Mouse (Mus musculus) forebrain, embryonic 11.5 days (tissue): ENCODE data around the gene Phactr2. TPM values are rescaled to one million over a fixed set of nuclear protein-coding genes. Genes with fewer than 3 reads are reported as not detected.

Experiments
- ATAC-seq: fragments of 200-750 bp; cut with Nextera tagmentation; replicated peaks from 2 replicates; pipeline ENCODE4 v1.8.0; 2017; ENCODE audit warnings: moderate TSS enrichment; ENCODE audit not compliant: low FRiP score
- DNase-seq: peaks from one replicate; pipeline ENCODE4 v3.0.0-alpha.2; 2017; ENCODE audit warnings: low spot score
- H3K27ac ChIP-seq: fragments of 300-500 bp; sonication (generic); 2 replicates; pipeline ENCODE4 v1.5.1; 2014; ENCODE audit warnings: low read depth, low read length
- H3K27me3 ChIP-seq: fragments of 300-500 bp; sonication (generic); 2 replicates; pipeline ENCODE4 v1.6.1; 2014; ENCODE audit warnings: mild to moderate bottlenecking, low read length, mixed read lengths; ENCODE audit not compliant: control insufficient read depth, insufficient read depth
- H3K36me3 ChIP-seq: fragments of 300-500 bp; sonication (generic); 2 replicates; pipeline ENCODE4 v1.6.1; 2014; ENCODE audit warnings: mild to moderate bottlenecking, low read length, moderate library complexity, mixed read lengths; ENCODE audit not compliant: control insufficient read depth, insufficient read depth
- H3K4me1 ChIP-seq: fragments of 300-500 bp; sonication (generic); replicated peaks from 2 replicates; pipeline ENCODE4 v1.6.1; 2014; ENCODE audit warnings: low read length, mixed read lengths; ENCODE audit not compliant: control insufficient read depth, insufficient read depth
- H3K4me2 ChIP-seq: fragments of 300-500 bp; sonication (generic); 2 replicates; pipeline ENCODE4 v1.6.1; 2014; ENCODE audit warnings: low read depth, mild to moderate bottlenecking, low read length, moderate library complexity, mixed read lengths; ENCODE audit not compliant: severe bottlenecking
- H3K4me3 ChIP-seq: fragments of 300-500 bp; sonication (generic); 2 replicates; pipeline ENCODE4 v1.5.1; 2014; ENCODE audit warnings: low read depth, low read length
- H3K9ac ChIP-seq: fragments of 300-500 bp; sonication (generic); 2 replicates; pipeline ENCODE4 v1.6.1; 2014; ENCODE audit warnings: low read length
- H3K9me3 ChIP-seq: fragments of 300-500 bp; sonication (generic); 2 replicates; pipeline ENCODE4 v1.6.1; 2016; ENCODE audit warnings: low read length, mixed read lengths; ENCODE audit not compliant: control insufficient read depth
- WGBS: fragments of 180-500 bp; shearing (Covaris S2); extraction: QIAGEN DNeasy Blood & Tissue Kit; methylation state at CpG from one replicate; pipeline ENCODE4 v1.1.7; 2014; 5-methylcytosine and 5-hydroxymethylcytosine counted together
- polyA plus RNA-seq: library from polyadenylated mRNA; unstranded; fragments of >200 nt; fragmentation: Nextera tagmentation; extraction: Ambion mirVana; gene quantifications from 2 replicates; pipeline ENCODE4 v1.2.1, GENCODE M21; 2014

The Phactr2 gene
- polyA plus RNA-seq, 1 experiment from 2014 or later, result 17.7 TPM

DNA sequence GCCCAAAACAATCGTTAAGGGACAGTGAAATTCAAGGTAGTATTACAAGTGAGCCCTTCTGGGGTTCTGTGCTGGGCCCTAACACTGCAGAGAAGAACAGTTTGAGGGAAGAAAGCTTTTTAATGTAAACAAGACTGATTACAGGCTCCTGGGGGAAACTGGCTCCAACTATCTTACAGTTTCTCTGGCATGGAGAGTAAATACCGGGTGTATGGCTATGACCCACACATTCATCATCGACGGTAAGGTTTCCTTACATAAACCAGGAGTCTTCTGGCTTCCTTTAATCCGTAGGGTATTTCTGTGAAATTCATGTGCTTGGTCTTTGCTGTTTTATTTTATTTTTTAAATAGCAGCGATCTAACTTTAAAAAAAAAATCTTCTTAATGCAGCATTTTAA, 261.4 kb downstream of the Phactr2 start:
- no peak overlapping the region for H3K9ac ChIP-seq
- DNase-seq, result no peak
- H3K27ac ChIP-seq, result no peak overlapping the region
- peaks cover 3% of the 10 kb centered on the region; the same call in 1 of the 2 replicates for H3K4me1 ChIP-seq
- no peak overlapping the region for H3K4me2 ChIP-seq
- H3K9me3 ChIP-seq, result no peaks in the 10 kb centered on the region
- H3K27me3 ChIP-seq, result no peaks in the 10 kb centered on the region
- no peak for ATAC-seq
- WGBS, result 87% methylated on average over 6 of the region's 6 CpGs
- no peak overlapping the region for H3K4me3 ChIP-seq
- H3K36me3 ChIP-seq, result no peaks in the 10 kb centered on the region

GRCm38 (mm10) chr10:13212326-13212725, 261.9 kb downstream of the Phactr2 start:
- Histone ChIP-seq H3K4me3 (no peak overlapping the region), H3K9ac (no peak overlapping the region), H3K9me3 (no peaks in the 10 kb centered on the region), H3K27me3 (no peaks in the 10 kb centered on the region), H3K27ac (no peak overlapping the region), H3K4me1 (peaks cover 3% of the 10 kb centered on the region; the same call in 1 of the 2 replicates), H3K36me3 (no peaks in the 10 kb centered on the region), H3K4me2 (no peak overlapping the region)
- DNase-seq (no peak), ATAC-seq (no peak)
- 72% methylated on average over 9 of the region's 9 CpGs for WGBS

DNA sequence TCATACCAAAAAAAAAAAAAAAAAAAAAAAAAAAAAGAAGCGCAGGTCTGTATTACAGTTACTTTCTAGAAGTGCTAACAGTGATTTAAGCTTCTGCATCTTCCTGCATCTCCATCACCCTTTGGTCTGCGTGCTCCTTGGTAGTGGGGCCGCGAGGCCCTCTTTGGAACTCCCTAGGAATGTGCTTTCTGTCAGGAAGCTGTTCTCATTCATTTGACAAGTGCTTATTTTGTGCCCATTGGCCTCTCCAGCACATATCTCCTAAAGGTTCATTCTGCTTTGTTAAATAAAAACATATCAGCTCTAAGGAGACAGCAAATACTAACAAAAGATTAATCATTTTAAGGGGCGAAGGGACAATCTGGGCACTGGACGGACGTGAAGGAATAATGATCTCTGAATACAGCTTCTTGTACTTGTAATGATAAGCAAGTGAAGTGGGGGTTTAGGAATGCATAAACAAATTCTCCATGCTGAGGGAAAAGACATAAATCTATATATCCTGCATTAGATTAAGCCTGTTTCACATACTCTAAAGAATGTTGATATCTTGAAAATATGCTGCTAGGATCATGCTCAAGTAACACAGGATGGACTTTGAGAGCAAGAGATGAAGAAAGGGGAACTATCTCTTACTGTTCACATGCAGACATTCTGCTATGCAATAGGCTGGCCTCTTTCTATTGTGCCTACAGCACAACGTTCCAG, 264.1 kb downstream of the Phactr2 start:
- no peaks in the 10 kb centered on the region for H3K36me3 ChIP-seq
- no peaks in the 10 kb centered on the region for H3K9me3 ChIP-seq
- H3K9ac ChIP-seq, result no peak overlapping the region
- H3K4me3 ChIP-seq, result no peak overlapping the region
- no peak for ATAC-seq
- no peak overlapping the region for H3K27ac ChIP-seq
- H3K27me3 ChIP-seq, result no peaks in the 10 kb centered on the region
- peaks cover 3% of the 10 kb centered on the region; the same call in 1 of the 2 replicates for H3K4me1 ChIP-seq
- WGBS, result 79% methylated on average over 8 of the region's 8 CpGs
- DNase-seq, result no peak
- no peak overlapping the region for H3K4me2 ChIP-seq

- ATAC-seq, result no peak
- H3K9ac ChIP-seq, result no peak overlapping the region
Observed at GRCm38 (mm10) chr10:13209506-13209905, 264.7 kb downstream of the Phactr2 start.

GRCm38 (mm10) chr10:13209061-13209460, 265.2 kb downstream of the Phactr2 start:
- no peak for DNase-seq
- Histone ChIP-seq H3K4me3 (no peak overlapping the region), H3K9me3 (no peaks in the 10 kb centered on the region; the same call in 1 of the 2 replicates), H3K4me2 (no peak overlapping the region), H3K27ac (no peak overlapping the region), H3K4me1 (peaks cover 3% of the 10 kb centered on the region; the same call in 1 of the 2 replicates), H3K36me3 (no peaks in the 10 kb centered on the region), H3K9ac (no peak overlapping the region), H3K27me3 (no peaks in the 10 kb centered on the region)
- ATAC-seq, result no peak
- 89% methylated on average over 4 of the region's 4 CpGs for WGBS

More at GRCm38 (mm10) chr10:13209506-13209905, 264.7 kb downstream of the Phactr2 start:
- WGBS, result 66% methylated on average over 3 of the region's 3 CpGs
- Histone ChIP-seq H3K36me3 (no peaks in the 10 kb centered on the region), H3K4me3 (no peak overlapping the region), H3K27me3 (no peaks in the 10 kb centered on the region), H3K4me1 (peaks cover 3% of the 10 kb centered on the region; the same call in 1 of the 2 replicates), H3K9me3 (no peaks in the 10 kb centered on the region), H3K4me2 (no peak overlapping the region), H3K27ac (no peak overlapping the region)
- no peak for DNase-seq

DNA sequence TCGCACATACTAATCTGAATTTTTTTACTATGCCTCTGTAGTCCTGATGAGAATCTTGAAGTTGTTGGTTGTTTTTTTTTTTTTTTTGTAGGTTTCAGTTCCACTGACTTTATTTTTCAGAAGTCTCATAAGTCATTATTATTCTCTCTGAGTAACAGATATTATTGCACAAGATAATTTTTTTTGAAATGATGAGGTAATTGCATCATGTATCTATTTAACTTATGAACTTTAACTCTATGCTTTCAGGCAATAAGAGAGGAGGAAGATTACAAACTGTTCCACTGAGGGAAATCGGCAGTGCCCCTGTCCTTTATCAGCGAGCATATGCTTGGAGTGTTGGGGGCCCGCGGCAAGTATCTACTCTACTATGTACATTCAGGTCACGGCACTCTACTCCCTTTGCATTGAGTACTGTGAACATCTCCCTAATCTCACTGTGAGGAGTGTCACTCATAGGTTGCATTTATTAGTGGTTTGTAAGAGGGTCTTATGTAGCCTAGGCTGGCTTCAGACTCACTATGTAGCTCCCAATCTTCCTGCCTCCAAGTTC, 272.4 kb downstream of the Phactr2 start:
- ATAC-seq, result no peak
- WGBS, result 98% methylated on average over 6 of the region's 6 CpGs
- Histone ChIP-seq H3K4me1 (no peaks in the 10 kb centered on the region), H3K4me2 (no peak overlapping the region), H3K36me3 (no peaks in the 10 kb centered on the region), H3K27me3 (no peaks in the 10 kb centered on the region), H3K9ac (no peak overlapping the region), H3K27ac (no peak overlapping the region), H3K4me3 (no peak overlapping the region), H3K9me3 (no peaks in the 10 kb centered on the region; the same call in 1 of the 2 replicates)
- DNase-seq, result no peak

DNA sequence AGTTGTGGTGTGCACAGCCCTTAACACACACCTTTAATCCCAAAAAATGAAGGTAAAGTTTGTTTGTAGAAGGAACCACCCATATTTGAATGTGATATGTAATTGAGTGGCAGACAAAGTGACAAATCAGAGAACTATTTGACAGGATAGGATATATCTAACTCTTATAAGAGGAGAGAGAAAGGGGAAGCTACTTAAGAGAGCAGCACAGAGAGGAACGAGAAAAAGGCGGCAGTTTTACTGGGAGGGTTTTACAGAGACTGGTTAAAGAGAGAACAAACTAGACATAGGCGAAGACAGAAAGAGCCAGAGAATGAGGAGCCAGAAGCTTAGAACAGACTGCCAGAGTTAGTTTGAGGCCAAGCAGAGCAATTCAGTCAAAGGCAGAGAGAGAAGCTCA, 273.4 kb downstream of the Phactr2 start:
- H3K4me3 ChIP-seq, result no peak overlapping the region
- no peaks in the 10 kb centered on the region; the same call in 1 of the 2 replicates for H3K9me3 ChIP-seq
- H3K27ac ChIP-seq, result no peak overlapping the region
- H3K36me3 ChIP-seq, result no peaks in the 10 kb centered on the region
- DNase-seq (no peak), ATAC-seq (no peak)
- no peak overlapping the region for H3K9ac ChIP-seq
- WGBS, result 95% methylated on average over 3 of the region's 3 CpGs
- no peak overlapping the region for H3K4me2 ChIP-seq
- no peaks in the 10 kb centered on the region for H3K27me3 ChIP-seq
- no peaks in the 10 kb centered on the region for H3K4me1 ChIP-seq

GRCm38 (mm10) chr10:13199234-13199633, 275.0 kb downstream of the Phactr2 start:
- DNase-seq (no peak), ATAC-seq (no peak)
- no peak overlapping the region for H3K27ac ChIP-seq
- H3K36me3 ChIP-seq, result no peaks in the 10 kb centered on the region
- H3K9me3 ChIP-seq, result no peaks in the 10 kb centered on the region; the same call in 1 of the 2 replicates
- H3K27me3 ChIP-seq, result no peaks in the 10 kb centered on the region
- H3K4me3 ChIP-seq, result no peak overlapping the region
- H3K4me2 ChIP-seq, result no peak overlapping the region
- WGBS, result 91% methylated on average over 1 of the region's 1 CpGs
- H3K9ac ChIP-seq, result no peak overlapping the region
- H3K4me1 ChIP-seq, result no peaks in the 10 kb centered on the region
